Mouse (Mus musculus): ENCODE data around the gene Tgfbrap1.

Gene Tgfbrap1

GRCm38 (mm10) chr1:43006524-43006923 is 91.9 kb downstream of the Tgfbrap1 start:
- no peak for DNase-seq

GRCm38 (mm10) chr1:43006051-43006514 is 92.4 kb downstream of the Tgfbrap1 start:
- peak; percentile 11 for DNase-seq
